Mouse (Mus musculus) neural tube, embryonic 15.5 days (tissue): ENCODE results near the gene Cygb. TPM values are rescaled to one million over a fixed set of nuclear protein-coding genes. Genes with fewer than 3 reads are reported as not detected.

Experiments
- ATAC-seq: fragments of 200-750 bp; cut with Nextera tagmentation; 2 replicates; pipeline ENCODE4 v1.8.0; 2017; ENCODE audit warnings: mild to moderate bottlenecking, moderate TSS enrichment, moderate library complexity; ENCODE audit not compliant: low FRiP score
- H3K27ac ChIP-seq: fragments of 300-500 bp; sonication (generic); replicated peaks from 2 replicates; pipeline ENCODE4 v1.5.1; 2015; ENCODE audit warnings: mild to moderate bottlenecking, inconsistent platforms
- H3K27me3 ChIP-seq: fragments of 300-500 bp; sonication (generic); replicated peaks from 2 replicates; pipeline ENCODE4 v1.6.1; 2015; ENCODE audit warnings: inconsistent platforms
- H3K36me3 ChIP-seq: fragments of 300-500 bp; sonication (generic); 2 replicates; pipeline ENCODE4 v1.6.1; 2015; ENCODE audit warnings: inconsistent platforms
- H3K4me1 ChIP-seq: fragments of 300-500 bp; sonication (generic); 2 replicates; pipeline ENCODE4 v1.6.1; 2015; ENCODE audit warnings: inconsistent platforms
- H3K4me2 ChIP-seq: fragments of 300-500 bp; sonication (generic); 2 replicates; pipeline ENCODE4 v1.6.1; 2015; ENCODE audit warnings: inconsistent platforms, mild to moderate bottlenecking, moderate library complexity
- H3K4me3 ChIP-seq: fragments of 300-500 bp; sonication (generic); replicated peaks from 2 replicates; pipeline ENCODE4 v1.5.1; 2015; ENCODE audit warnings: mild to moderate bottlenecking, inconsistent platforms
- H3K9ac ChIP-seq: fragments of 300-500 bp; sonication (generic); replicated peaks from 2 replicates; pipeline ENCODE4 v1.6.1; 2015; ENCODE audit warnings: mild to moderate bottlenecking, inconsistent platforms
- H3K9me3 ChIP-seq: fragments of 300-500 bp; sonication (generic); replicated peaks from 2 replicates; pipeline ENCODE4 v1.6.1; 2016; ENCODE audit warnings: inconsistent platforms
- WGBS: fragments of 180-500 bp; shearing (Covaris S2); methylation state at CpG from one replicate; pipeline ENCODE4 v1.1.7; 2015; ENCODE audit warnings: mixed read lengths; 5-methylcytosine and 5-hydroxymethylcytosine counted together
- polyA plus RNA-seq: library from polyadenylated mRNA; unstranded; fragments of >200 nt; fragmentation: Nextera tagmentation; extraction: Ambion mirVana; gene quantifications from 2 replicates; pipeline ENCODE4 v1.2.1, GENCODE M21; 2015

Gene Cygb
- polyA plus RNA-seq, 1 experiment from 2014 or later, result 31.1 TPM

DNA sequence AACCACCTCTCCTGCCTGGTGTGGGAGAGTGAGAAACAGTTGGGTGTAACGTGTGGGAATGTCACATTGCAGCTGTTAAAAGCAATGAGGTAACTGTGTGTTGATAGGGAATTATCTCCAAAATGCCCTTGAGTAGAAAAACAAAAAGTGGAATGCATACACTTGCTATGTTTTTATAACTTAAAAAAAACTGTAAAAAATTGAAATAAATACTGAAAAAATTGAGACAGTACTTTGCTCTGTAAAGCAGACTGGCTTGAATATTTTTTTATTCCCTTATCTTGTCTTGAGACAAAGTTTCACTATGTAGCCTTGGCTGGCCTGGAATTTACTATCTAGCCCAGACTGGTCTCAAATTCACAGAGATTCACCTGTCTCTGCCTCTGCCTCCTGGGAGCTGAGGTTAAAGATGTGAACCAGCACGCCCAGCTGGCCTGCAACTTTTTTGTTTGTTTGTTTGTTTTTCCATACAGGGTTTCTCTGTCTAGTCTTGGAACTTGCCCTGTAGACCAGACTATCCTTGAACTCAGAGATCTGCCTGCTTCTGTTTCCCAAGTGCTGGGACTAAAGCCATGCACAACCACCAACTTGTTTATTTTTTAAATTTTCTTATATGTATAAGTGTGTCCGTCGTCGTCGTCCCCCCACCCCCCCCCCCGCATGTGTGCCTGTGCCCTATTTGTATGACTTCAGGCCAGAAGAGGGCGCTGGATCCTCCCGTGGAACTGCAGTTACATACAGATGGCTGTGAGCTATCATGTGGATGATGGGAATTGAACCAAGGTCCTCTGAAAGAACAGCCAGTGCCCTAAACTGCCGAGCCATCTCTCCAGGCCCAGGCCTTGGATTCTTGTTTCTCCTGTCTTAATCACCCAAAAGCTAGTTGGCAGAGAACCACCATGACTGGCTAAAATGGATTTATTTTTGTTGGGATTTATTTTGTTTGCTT, 26.8 kb downstream of the Cygb start:
- Histone ChIP-seq H3K4me3 (no peak overlapping the region), H3K9ac (no peak overlapping the region), H3K9me3 (no peaks in the 10 kb centered on the region), H3K36me3 (no peaks in the 10 kb centered on the region), H3K27me3 (peaks cover 30% of the 10 kb centered on the region), H3K27ac (no peak overlapping the region), H3K4me2 (no peak overlapping the region), H3K4me1 (peaks cover 16% of the 10 kb centered on the region)
- ATAC-seq, result no peak
- WGBS, result 38% methylated on average over 10 of the region's 10 CpGs

DNA sequence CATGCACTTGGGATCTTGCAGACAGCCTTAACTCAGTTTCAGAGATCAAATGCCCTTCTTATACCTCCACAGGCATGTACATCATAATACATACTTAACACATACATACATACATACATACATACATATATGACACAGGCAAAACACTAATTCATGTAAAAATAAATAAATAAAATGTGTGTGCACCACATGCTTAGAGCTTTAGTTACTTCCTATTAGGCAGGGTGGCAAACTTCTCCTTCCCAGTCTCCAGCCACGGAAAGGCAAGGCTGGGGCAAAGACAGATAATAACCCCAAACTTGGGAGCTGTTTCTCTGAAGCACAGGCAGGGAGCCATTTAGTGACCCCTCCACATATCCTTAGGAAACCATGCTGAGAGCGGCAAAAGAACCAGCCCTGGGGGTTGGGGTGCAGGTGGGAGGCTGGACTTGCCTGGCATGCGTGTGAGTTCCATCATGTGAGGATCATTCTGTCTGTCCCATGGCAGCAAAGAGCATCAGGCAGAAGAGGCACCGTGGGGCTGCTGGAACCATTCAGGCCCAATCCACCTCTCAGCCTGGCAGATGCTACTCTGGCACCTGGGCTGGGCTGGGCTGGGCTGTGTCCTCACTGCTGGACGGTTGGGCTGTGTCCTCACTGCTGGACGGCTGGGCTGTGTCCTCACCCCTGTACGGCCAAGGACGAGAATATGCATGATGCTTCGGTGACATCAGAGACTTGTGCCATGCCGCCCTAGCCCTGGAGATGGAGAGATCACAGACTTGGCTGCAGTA, 27.6 kb downstream of the Cygb start, which contains the start of gene Rhbdf2:
TSS of gene Rhbdf2 (minus strand) at position 721 of the 773 bp plus-strand sequence.
- Histone ChIP-seq H3K4me3 (no peak within 1 kb of the TSS), H3K9me3 (no peaks in the 10 kb centered on the region), H3K27ac (no peak within 1 kb of the TSS), H3K4me2 (no peak within 1 kb of the TSS), H3K4me1 (peaks cover 21% of the 10 kb centered on the region), H3K36me3 (no peaks in the 10 kb centered on the region), H3K9ac (no peak within 1 kb of the TSS), H3K27me3 (peaks cover 30% of the 10 kb centered on the region)
- ATAC-seq, result no peak
- WGBS, result 77% methylated on average over 10 of the region's 10 CpGs

DNA sequence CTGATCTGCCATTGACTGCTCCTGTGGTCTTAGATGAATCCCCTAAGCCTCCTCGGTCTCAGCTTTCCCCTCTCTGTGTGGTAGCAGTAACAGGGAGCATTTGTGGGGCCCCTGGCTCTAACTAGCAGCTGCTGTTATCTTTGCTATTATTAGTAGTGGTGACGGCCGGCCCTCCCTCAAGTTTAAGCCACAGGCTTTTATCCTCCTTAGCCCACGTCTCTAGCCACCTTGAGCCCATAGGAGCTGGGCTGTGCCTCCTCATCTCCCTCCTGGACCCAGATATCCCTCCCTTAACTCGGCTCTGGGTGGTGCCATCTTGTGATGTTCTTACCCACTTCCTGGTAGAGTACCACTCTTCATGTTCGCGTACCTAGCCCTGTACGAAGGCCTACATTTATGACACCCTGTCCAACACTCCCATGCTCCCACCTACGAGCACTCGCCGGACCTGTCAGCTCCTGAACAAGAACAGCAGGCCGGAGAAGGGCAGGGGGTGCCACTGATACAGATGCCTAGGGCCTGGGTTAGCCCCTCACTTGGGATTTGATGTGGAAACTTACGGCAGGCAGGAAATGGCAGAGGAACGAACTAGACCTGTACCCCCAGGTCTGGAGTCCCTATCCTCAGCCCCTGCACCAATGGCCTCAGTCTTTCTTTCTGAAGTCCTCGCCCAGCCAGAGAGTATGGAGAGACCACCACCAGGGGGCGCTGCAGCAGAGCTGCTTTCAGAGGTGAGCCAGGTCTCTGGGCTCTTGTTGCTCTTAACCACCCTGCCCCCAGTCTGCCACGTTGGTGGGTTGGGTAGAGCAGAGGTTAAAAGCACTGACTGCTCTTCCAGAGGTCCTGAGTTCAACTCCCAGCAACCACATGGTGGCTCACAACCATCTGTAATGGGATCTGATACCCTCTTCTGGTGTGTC, 28.8 kb downstream of the Cygb start:
- Histone ChIP-seq H3K4me1 (peaks cover 32% of the 10 kb centered on the region), H3K4me2 (no peak overlapping the region), H3K27me3 (peaks cover 30% of the 10 kb centered on the region), H3K4me3 (no peak overlapping the region), H3K36me3 (no peaks in the 10 kb centered on the region), H3K27ac (no peak overlapping the region), H3K9me3 (no peaks in the 10 kb centered on the region), H3K9ac (no peak overlapping the region)
- 75% methylated on average over 17 of the region's 17 CpGs for WGBS
- ATAC-seq, result no peak

DNA sequence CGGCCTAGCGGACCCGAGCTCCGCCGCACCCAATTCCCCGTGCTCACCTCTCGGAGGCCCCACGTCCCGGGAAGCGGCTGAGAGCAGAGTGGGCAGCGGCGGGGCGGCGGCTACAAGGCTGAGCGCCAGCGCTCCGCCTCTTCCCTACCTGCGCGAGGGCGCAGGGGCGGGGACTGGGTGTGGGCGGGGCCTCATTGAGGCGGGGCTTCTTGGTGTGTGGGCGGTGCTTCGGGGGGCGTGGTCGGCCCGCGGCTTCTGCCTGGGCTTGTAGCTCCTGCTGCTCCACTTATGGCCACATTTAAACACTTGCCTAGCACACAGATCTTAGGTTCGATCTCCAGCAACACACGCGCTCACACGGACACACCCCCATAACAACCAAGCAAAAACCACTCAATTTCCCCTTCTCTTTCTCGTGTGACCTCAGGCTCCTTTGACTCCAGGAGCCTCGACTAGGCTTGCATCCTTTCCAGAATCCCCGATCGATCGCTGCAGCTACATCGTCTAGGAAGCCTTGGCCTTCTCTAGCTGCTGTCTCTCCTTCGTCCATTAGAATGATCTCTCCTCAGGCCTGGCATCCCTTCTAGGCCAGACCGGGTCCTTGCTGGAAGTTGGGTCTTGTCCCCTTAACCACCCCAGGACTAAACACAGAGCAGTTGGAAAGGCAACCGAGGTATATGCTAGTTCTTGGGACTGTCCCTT, 29.8 kb downstream of the Cygb start:
- H3K4me1 ChIP-seq, result peaks cover 43% of the 10 kb centered on the region
- H3K4me3 ChIP-seq, result peak overlapping the region; percentile 48
- 0 out of 2 replicates have a peak, but pooled peaks have one; percentile 28 for ATAC-seq
- H3K4me2 ChIP-seq, result peak overlapping the region; percentile 75
- 12% methylated on average over 42 of the region's 42 CpGs for WGBS
- H3K27me3 ChIP-seq, result peaks cover 30% of the 10 kb centered on the region
- no peaks in the 10 kb centered on the region for H3K36me3 ChIP-seq
- peak overlapping the region; percentile 47 for H3K9ac ChIP-seq
- no peak overlapping the region for H3K27ac ChIP-seq
- H3K9me3 ChIP-seq, result no peaks in the 10 kb centered on the region

DNA sequence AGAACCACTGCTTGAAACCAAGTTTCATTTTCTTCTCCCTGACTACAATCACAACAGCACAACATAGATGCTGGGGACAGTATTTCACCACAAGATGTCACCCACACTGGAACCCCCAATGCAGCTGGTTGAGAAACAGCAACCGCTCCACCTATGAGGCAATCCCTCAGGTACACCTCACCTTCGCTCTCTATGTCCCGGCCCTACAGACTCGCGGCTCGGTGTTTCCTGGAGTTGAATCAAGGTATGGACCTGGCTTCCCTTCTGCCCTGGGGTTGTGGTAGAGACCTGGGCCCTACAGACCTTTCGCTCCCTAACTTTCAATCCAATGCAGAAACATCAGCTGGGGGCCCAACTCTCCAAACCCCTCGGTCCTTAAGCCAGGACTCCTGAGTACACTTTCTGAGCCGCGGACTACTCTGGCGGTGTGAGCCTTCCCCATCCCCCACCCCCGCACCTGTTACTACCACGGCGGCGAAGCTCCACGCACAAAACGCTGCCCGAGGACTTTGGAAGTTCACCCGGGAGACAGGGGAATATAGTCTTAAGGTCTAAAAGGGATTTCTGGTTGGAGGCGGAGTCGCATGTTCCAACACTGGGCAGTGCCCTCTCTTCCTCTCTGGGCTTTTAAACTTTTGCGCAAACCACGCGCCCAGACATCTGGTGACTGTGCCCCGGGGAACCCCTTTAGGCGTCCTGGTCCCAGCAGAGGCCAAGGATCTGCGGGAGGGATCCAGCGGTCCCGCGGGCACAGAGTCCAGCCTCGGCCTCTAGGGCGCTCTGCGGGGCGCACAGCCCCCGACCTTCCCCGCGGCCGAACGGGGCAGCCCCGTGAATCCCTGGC, 30.6 kb downstream of the Cygb start:
- WGBS, result 7% methylated on average over 39 of the region's 40 CpGs
- peak overlapping the region; percentile 48 for H3K4me3 ChIP-seq
- peak overlapping the region; percentile 75 for H3K4me2 ChIP-seq
- peaks cover 30% of the 10 kb centered on the region for H3K27me3 ChIP-seq
- H3K36me3 ChIP-seq, result no peaks in the 10 kb centered on the region
- H3K9ac ChIP-seq, result peak overlapping the region; percentile 47
- peaks cover 45% of the 10 kb centered on the region for H3K4me1 ChIP-seq
- H3K27ac ChIP-seq, result no peak overlapping the region
- H3K9me3 ChIP-seq, result no peaks in the 10 kb centered on the region
- no peak for ATAC-seq

DNA sequence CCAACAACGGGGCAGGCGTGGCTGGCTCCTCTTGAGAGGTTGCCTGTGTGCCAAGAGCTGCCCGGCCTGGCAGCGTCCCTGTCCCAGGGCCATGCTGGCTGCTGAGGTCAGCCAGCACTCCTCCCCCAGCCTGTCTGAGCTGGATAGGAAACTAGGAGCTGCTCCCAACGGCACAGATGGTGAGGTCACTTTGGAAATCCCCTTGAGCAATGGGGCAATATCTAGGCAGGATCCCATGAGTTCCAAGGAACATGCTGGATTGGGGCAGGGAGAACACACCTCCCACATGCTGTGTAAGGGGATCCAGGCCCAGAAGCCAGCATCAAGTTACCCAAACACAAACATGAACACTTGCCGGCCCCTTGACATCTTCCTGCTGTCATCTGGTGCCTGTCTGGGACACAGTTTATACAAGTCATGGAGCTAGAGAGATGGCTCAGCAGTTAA, 32.8 kb downstream of the Cygb start:
- H3K9ac ChIP-seq, result no peak overlapping the region
- H3K27me3 ChIP-seq, result peaks cover 30% of the 10 kb centered on the region
- no peak overlapping the region for H3K4me3 ChIP-seq
- peaks cover 48% of the 10 kb centered on the region for H3K4me1 ChIP-seq
- no peak for ATAC-seq
- peak overlapping the region; percentile 51 for H3K27ac ChIP-seq
- no peaks in the 10 kb centered on the region for H3K36me3 ChIP-seq
- 49% methylated on average over 6 of the region's 6 CpGs for WGBS
- no peaks in the 10 kb centered on the region for H3K9me3 ChIP-seq
- no peak overlapping the region; the same call in 1 of the 2 replicates for H3K4me2 ChIP-seq

DNA sequence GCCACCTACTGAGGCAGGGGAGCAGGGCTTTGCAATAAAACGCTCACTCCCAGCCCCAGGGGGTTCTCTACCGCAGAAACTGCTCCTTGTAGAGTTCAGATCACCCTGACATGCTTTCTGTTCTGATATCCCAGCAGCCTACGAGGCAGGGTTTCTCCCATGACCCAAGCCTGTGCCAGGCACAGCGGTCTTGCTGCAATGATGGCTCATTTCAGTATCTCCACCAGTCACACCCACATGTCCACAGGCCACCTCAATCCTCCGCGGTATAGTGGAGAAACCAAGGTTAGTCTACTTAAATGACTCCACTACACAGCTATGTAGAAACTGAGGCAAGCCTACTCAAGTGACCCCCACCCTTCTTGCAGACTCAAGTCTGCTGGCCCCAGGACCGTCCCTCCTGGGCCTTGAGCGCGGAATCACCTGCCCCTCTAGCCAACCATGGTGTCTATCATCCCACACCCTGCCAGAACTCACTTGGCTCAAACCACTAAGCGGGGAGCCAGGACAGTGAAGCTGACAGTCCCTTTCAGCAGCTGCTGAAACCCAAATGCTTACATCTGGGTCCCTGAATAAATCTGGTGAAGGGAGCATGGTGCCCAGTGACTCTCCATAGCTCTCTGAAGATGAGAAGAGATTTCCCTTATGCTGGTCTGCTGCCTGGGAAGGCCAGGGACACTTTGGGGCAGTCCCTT, 33.4 kb downstream of the Cygb start:
- ATAC-seq, result no peak
- Histone ChIP-seq H3K4me1 (peaks cover 48% of the 10 kb centered on the region), H3K4me2 (no peak overlapping the region; the same call in 1 of the 2 replicates), H3K27me3 (peaks cover 30% of the 10 kb centered on the region), H3K36me3 (no peaks in the 10 kb centered on the region), H3K27ac (peak overlapping the region; percentile 51), H3K9ac (no peak overlapping the region), H3K9me3 (no peaks in the 10 kb centered on the region), H3K4me3 (no peak overlapping the region)
- 77% methylated on average over 10 of the region's 10 CpGs for WGBS

DNA sequence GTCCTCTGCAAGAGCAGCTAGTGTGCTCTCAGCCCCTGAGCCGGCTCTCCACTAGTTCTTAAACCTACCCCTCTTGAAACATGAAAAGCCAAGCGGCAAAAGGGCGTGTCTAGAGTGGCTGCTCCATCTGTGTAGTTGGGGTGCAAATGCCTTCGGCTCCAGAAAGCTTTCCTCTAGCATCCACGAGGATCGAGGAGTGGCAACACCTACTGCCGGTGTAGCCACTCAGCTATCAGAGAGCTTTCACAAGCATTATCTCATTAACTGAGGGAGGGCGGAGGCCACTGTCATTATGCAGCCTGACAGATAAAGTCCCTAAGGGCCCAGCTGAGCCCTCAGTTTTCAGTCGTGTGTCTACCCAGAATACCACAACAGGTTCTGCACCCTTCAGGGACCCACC, 34.0 kb downstream of the Cygb start:
- 0 out of 2 replicates have a peak overlapping the region, but pooled peaks have one; percentile 7 for H3K4me2 ChIP-seq
- no peaks in the 10 kb centered on the region for H3K9me3 ChIP-seq
- no peak for ATAC-seq
- peaks cover 24% of the 10 kb centered on the region for H3K27me3 ChIP-seq
- no peak overlapping the region for H3K4me3 ChIP-seq
- peaks cover 48% of the 10 kb centered on the region for H3K4me1 ChIP-seq
- H3K9ac ChIP-seq, result no peak overlapping the region
- no peaks in the 10 kb centered on the region for H3K36me3 ChIP-seq
- 34% methylated on average over 9 of the region's 9 CpGs for WGBS
- peak overlapping the region; percentile 51; the same call in 1 of the 2 replicates for H3K27ac ChIP-seq

DNA sequence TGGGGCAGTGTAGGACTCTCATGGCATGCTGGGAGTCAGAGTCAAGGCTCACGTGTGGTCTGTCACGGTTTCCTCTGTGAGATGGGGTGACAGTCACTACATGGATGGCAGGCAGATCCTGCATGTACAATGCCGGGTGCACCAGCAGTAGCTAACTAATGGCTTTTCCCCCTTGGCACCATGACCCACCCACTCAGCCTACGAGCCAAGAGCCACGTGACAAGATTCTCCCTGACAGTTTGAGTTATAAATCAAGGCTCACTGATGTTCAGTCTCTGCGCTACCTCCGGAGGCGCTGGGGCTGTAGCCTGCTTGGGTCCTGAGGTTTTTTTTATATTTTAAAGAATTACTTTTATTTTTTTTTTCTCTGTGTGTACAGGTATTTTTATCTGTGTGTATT, 34.6 kb downstream of the Cygb start:
- no peak for ATAC-seq
- Histone ChIP-seq H3K4me3 (no peak overlapping the region), H3K9ac (no peak overlapping the region), H3K9me3 (no peaks in the 10 kb centered on the region), H3K4me2 (0 out of 2 replicates have a peak overlapping the region, but pooled peaks have one; percentile 7), H3K27me3 (peaks cover 19% of the 10 kb centered on the region), H3K27ac (0 out of 2 replicates have a peak overlapping the region, but pooled peaks have one; percentile 0), H3K36me3 (no peaks in the 10 kb centered on the region), H3K4me1 (peaks cover 46% of the 10 kb centered on the region)
- 21% methylated on average over 8 of the region's 8 CpGs for WGBS
